8 mouse cellular contexts compared by ENCODE assay signal in genomic region chr19:38043281-38043981, GRCm38 (mm10). TPM values are rescaled to one million over a fixed set of nuclear protein-coding genes. Genes with fewer than 3 reads are reported as not detected.
DNase-seq lines count a peak whose midpoint lies in the region; ATAC-seq and TF ChIP-seq lines count a peak whose summit lies in the region.

TSS of gene Myof (minus strand) at chr19:38043577.

- peaks cover 15% of the 10 kb centered on the region for H3K4me1 ChIP-seq in embryonic fibroblast, embryonic 13.5 days (ENCODE audit: control insufficient read depth, insufficient read depth, low read length)
- peaks cover 11% of the 10 kb centered on the region; the same call in 1 of the 2 replicates for H3K4me1 ChIP-seq in heart, embryonic 16.5 days (ENCODE audit: control insufficient read depth, insufficient read depth, low read length)
- no peaks in the 10 kb centered on the region; the same call in 1 of the 2 replicates for H3K4me1 ChIP-seq in small intestine, adult 2 months (ENCODE audit: control insufficient read depth, insufficient read depth, insufficient read length, low read length)

- CTCF ChIA-PET in Patski (lab: Charles Lee): interaction anchor here (1.3 to 1.9 kb wide), 4 partner anchors 11 to 88 kb away, joined by 3 to 16 read pairs (median 4); partner anchors contain the start of gene Cep55

- H3K27me3 ChIP-seq in Patski: no peaks in the 10 kb centered on the region
- 0 out of 2 replicates have a peak, but pooled peaks cover 2% of the 10 kb centered on the region for H3K27me3 ChIP-seq in heart, embryonic 16.5 days (ENCODE audit: control insufficient read depth, insufficient read depth, low read length)
- H3K27me3 ChIP-seq in small intestine, adult 2 months (ENCODE audit: control insufficient read depth, insufficient read depth, low read length): peaks cover 7% of the 10 kb centered on the region; the same call in 1 of the 2 replicates

- ATAC-seq in Patski: peak; percentile 46
- ATAC-seq in heart, embryonic 16.5 days (replicated peaks; ENCODE audit: extremely low read depth, insufficient read depth, low FRiP score): peak; percentile 59

- peak; percentile 58 for TF ChIP-seq CTCF in Patski (IDR thresholded peaks at IDR 0.05)
- no peak for TF ChIP-seq CTCF in embryonic fibroblast, embryonic 13.5 days (IDR thresholded peaks at IDR 0.05; ENCODE audit: borderline replicate concordance, insufficient read depth, low read length)
- no peak for TF ChIP-seq CTCF in small intestine, adult 2 months (IDR thresholded peaks at IDR 0.05; ENCODE audit: extremely low read depth, insufficient read length, insufficient replicate concordance, low read depth, low read length)

- peak within 1 kb of the TSS; percentile 96 for H3K4me3 ChIP-seq in embryonic fibroblast, embryonic 13.5 days (ENCODE audit: insufficient read depth, low read length)
- H3K4me3 ChIP-seq in heart, embryonic 16.5 days (ENCODE audit: low read length): peak within 1 kb of the TSS; percentile 62
- peak within 1 kb of the TSS; percentile 56 for H3K4me3 ChIP-seq in small intestine, adult 2 months (ENCODE audit: low read depth, low read length)

- in situ Hi-C loops in Patski (cut with MboI; ENCODE audit: low pct_unique_long_range_greater_than_20kb): loop anchor here (5.0 to 10.0 kb wide), 2 partner anchors 36 to 469 kb away; no protein-coding TSS in a partner anchor

- WGBS in heart, embryonic 16.5 days: under 1% methylated on average over 28 of the region's 28 CpGs
- WGBS in small intestine, adult 2 months: 1% methylated on average over 28 of the region's 28 CpGs

- peak within 1 kb of the TSS; percentile 73 for H3K9ac ChIP-seq in heart, embryonic 16.5 days (ENCODE audit: low read length)

- peak within 1 kb of the TSS; percentile 93 for H3K4me2 ChIP-seq in heart, embryonic 16.5 days (ENCODE audit: low read depth, low read length)

- peak; percentile 88 for TF ChIP-seq POLR2A in embryonic fibroblast, embryonic 13.5 days (IDR thresholded peaks at IDR 0.05; ENCODE audit: low read depth, low read length)
- TF ChIP-seq POLR2A in small intestine, adult 2 months (IDR thresholded peaks at IDR 0.05; ENCODE audit: low read depth, low read length): no peak

- H3K36me3 ChIP-seq in heart, embryonic 16.5 days (ENCODE audit: control insufficient read depth, insufficient read depth): no peaks in the 10 kb centered on the region
- H3K36me3 ChIP-seq in small intestine, adult 2 months (ENCODE audit: control insufficient read depth, insufficient read depth, low read length): no peaks in the 10 kb centered on the region

- DNase-seq in 416B (ENCODE audit: low read depth) (peak; percentile 56), Patski (ENCODE audit: low read depth, low spot score) (no peak)
- peak; percentile 84 for DNase-seq in kidney, postnatal 10 days
- DNase-seq in lung, postnatal 4 days: peak; percentile 76 to 84
- no peak for DNase-seq in layer of hippocampus, postnatal 36 days

- H3K27ac ChIP-seq in embryonic fibroblast, embryonic 13.5 days (ENCODE audit: insufficient read depth, low read length): peak within 1 kb of the TSS; percentile 98
- H3K27ac ChIP-seq in heart, embryonic 16.5 days (ENCODE audit: low read length): peak within 1 kb of the TSS; percentile 62
- H3K27ac ChIP-seq in small intestine, adult 2 months (ENCODE audit: insufficient read depth, low read depth, low read length): peak within 1 kb of the TSS; percentile 24

- POLR2A ChIA-PET in Patski (lab: Charles Lee): interaction anchor here (0.6 to 2.0 kb wide), 5 partner anchors 13 to 134 kb away, joined by 3 to 12 read pairs (median 6); no protein-coding TSS in a partner anchor

- no peaks in the 10 kb centered on the region for H3K9me3 ChIP-seq in heart, embryonic 16.5 days (replicated peaks; ENCODE audit: control insufficient read depth, low read length)

RNA-seq across cellular contexts. Expression of gene Myof, which starts in this region (rescaled TPM):
- polyA plus RNA-seq in Patski (2021): 467 TPM
- 228 and 282 TPM in 2 replicates for polyA plus RNA-seq in embryonic fibroblast, embryonic 13.5 days (2011; ENCODE audit: insufficient read length, low read depth, missing spikeins)
- polyA plus RNA-seq in heart, embryonic 16.5 days (2015; fragmentation: Nextera tagmentation; extraction: Ambion mirVana): 5.5 and 6.7 TPM in 2 replicates
- 4.8 and 4.9 TPM in 2 replicates for polyA plus RNA-seq in small intestine, adult 2 months (2012; rRNA removed)
- total RNA-seq in layer of hippocampus, postnatal 36 days (2021): 1 to 10 TPM; 4.0 to 5.3 TPM

Comparison
In these comparisons a context has a peak if more than half of its experiments do, and no peak if none do; other contexts are left out.
1. RNA of gene Myof (polyA plus RNA-seq): 467 TPM in Patski (single experiment) and 228 to 282 TPM in embryonic fibroblast, embryonic 13.5 days; 5.5 to 6.7 TPM in heart, embryonic 16.5 days and 4.8 to 4.9 TPM in small intestine, adult 2 months; every median in the first group is over 10 times any median in the second.
2. DNase-seq: peak in 416B (single experiment), kidney, postnatal 10 days (single experiment) and lung, postnatal 4 days (2 of 2); none in Patski (single experiment) and layer of hippocampus, postnatal 36 days (0 of 2).
3. H3K27ac ChIP-seq: peak in every context shown above with its lines; median percentile 98 in embryonic fibroblast, embryonic 13.5 days; 62 in heart, embryonic 16.5 days; 24 in small intestine, adult 2 months.
4. Peak in every context shown above with its lines, with median percentiles within 50 percentile points of each other: H3K4me3 ChIP-seq.